Mouse (Mus musculus) kidney, embryonic 14.5 days (tissue): ENCODE measurements around the gene Pga5. TPM values are rescaled to one million over a fixed set of nuclear protein-coding genes. Genes with fewer than 3 reads are reported as not detected.

Experiments
- ATAC-seq: fragments of 200-750 bp; cut with Nextera tagmentation; 2 replicates; pipeline ENCODE4 v1.8.0; 2017; ENCODE audit warnings: moderate number of reproducible peaks, mild to moderate bottlenecking, moderate TSS enrichment, moderate library complexity; ENCODE audit not compliant: low FRiP score, low TSS enrichment
- H3K27ac ChIP-seq: fragments of 300-500 bp; sonication (generic); 2 replicates; pipeline ENCODE4 v1.5.1; 2014; ENCODE audit warnings: low read depth, mild to moderate bottlenecking, low read length, moderate library complexity, mixed read lengths
- H3K27me3 ChIP-seq: fragments of 300-500 bp; sonication (generic); 2 replicates; pipeline ENCODE4 v1.6.1; 2014; ENCODE audit warnings: mild to moderate bottlenecking, low read length; ENCODE audit not compliant: control insufficient read depth, insufficient read depth
- H3K36me3 ChIP-seq: fragments of 300-500 bp; sonication (generic); 2 replicates; pipeline ENCODE4 v1.6.1; 2014; ENCODE audit warnings: low read length, mixed read lengths; ENCODE audit not compliant: control insufficient read depth, insufficient read depth
- H3K4me1 ChIP-seq: fragments of 300-500 bp; sonication (generic); 2 replicates; pipeline ENCODE4 v1.6.1; 2014; ENCODE audit warnings: low read length, mixed read lengths; ENCODE audit not compliant: control insufficient read depth, insufficient read depth
- H3K4me2 ChIP-seq: fragments of 300-500 bp; sonication (generic); replicated peaks from 2 replicates; pipeline ENCODE4 v1.6.1; 2014; ENCODE audit warnings: low read depth, mild to moderate bottlenecking, low read length
- H3K4me3 ChIP-seq: fragments of 300-500 bp; sonication (generic); 2 replicates; pipeline ENCODE4 v1.5.1; 2014; ENCODE audit warnings: mild to moderate bottlenecking, low read length
- H3K9ac ChIP-seq: fragments of 300-500 bp; sonication (generic); 2 replicates; pipeline ENCODE4 v1.6.1; 2014; ENCODE audit warnings: low read depth, mild to moderate bottlenecking, low read length, moderate library complexity
- H3K9me3 ChIP-seq: fragments of 300-500 bp; sonication (generic); 2 replicates; pipeline ENCODE4 v1.6.1; 2016; ENCODE audit warnings: low read length; ENCODE audit not compliant: control insufficient read depth
- WGBS: fragments of 180-500 bp; shearing (Covaris S2); extraction: QIAGEN DNeasy Blood & Tissue Kit; methylation state at CpG from one replicate; pipeline ENCODE4 v1.1.7; 2014; 5-methylcytosine and 5-hydroxymethylcytosine counted together
- polyA plus RNA-seq: library from polyadenylated mRNA; unstranded; fragments of >200 nt; fragmentation: Nextera tagmentation; extraction: Ambion mirVana; gene quantifications from 2 replicates; pipeline ENCODE4 v1.2.1, GENCODE M21; 2014

Pga5 gene
- polyA plus RNA-seq, 1 experiment from 2014 or later, result not detected

- Histone ChIP-seq H3K4me3 (no peak overlapping the region), H3K36me3 (no peaks in the 10 kb centered on the region), H3K27me3 (no peaks in the 10 kb centered on the region), H3K27ac (peak overlapping the region; percentile 30; the same call in 1 of the 2 replicates), H3K9ac (peak overlapping the region; percentile 40; the same call in 1 of the 2 replicates), H3K4me2 (no peak overlapping the region), H3K9me3 (no peaks in the 10 kb centered on the region), H3K4me1 (peaks cover 37% of the 10 kb centered on the region)
- ATAC-seq, result no peak
- WGBS, result 44% methylated on average over 7 of the region's 7 CpGs
Measured at GRCm38 (mm10) chr19:10695801-10696200, 17.9 kb upstream of the Pga5 start.

- Histone ChIP-seq H3K27ac (no peak overlapping the region), H3K4me3 (no peak overlapping the region), H3K36me3 (no peaks in the 10 kb centered on the region), H3K9ac (no peak overlapping the region), H3K4me1 (peaks cover 36% of the 10 kb centered on the region), H3K4me2 (no peak overlapping the region), H3K9me3 (no peaks in the 10 kb centered on the region), H3K27me3 (no peaks in the 10 kb centered on the region)
- 79% methylated on average over 10 of the region's 10 CpGs for WGBS
- ATAC-seq, result no peak
Measured at GRCm38 (mm10) chr19:10693926-10694682, 16.2 kb upstream of the Pga5 start.

GRCm38 (mm10) chr19:10692361-10692760, 14.5 kb upstream of the Pga5 start:
- no peak overlapping the region for H3K4me2 ChIP-seq
- H3K27ac ChIP-seq, result no peak overlapping the region
- ATAC-seq, result no peak
- H3K4me3 ChIP-seq, result no peak overlapping the region
- H3K9ac ChIP-seq, result no peak overlapping the region
- no peaks in the 10 kb centered on the region for H3K36me3 ChIP-seq
- H3K27me3 ChIP-seq, result no peaks in the 10 kb centered on the region
- no peaks in the 10 kb centered on the region for H3K9me3 ChIP-seq
- 92% methylated on average over 4 of the region's 4 CpGs for WGBS
- H3K4me1 ChIP-seq, result peaks cover 22% of the 10 kb centered on the region

- no peak for ATAC-seq
- no peaks in the 10 kb centered on the region for H3K27me3 ChIP-seq
- no peak overlapping the region for H3K27ac ChIP-seq
- WGBS, result 91% methylated on average over 3 of the region's 3 CpGs
- peaks cover 22% of the 10 kb centered on the region for H3K4me1 ChIP-seq
- H3K4me3 ChIP-seq, result no peak overlapping the region
- no peaks in the 10 kb centered on the region for H3K36me3 ChIP-seq
- no peak overlapping the region for H3K9ac ChIP-seq
- H3K9me3 ChIP-seq, result no peaks in the 10 kb centered on the region
- H3K4me2 ChIP-seq, result no peak overlapping the region
Measured at GRCm38 (mm10) chr19:10691660-10692059, 13.8 kb upstream of the Pga5 start.

GRCm38 (mm10) chr19:10691121-10691520, 13.2 kb upstream of the Pga5 start:
- Histone ChIP-seq H3K4me3 (no peak overlapping the region), H3K36me3 (no peaks in the 10 kb centered on the region), H3K9ac (no peak overlapping the region), H3K4me2 (no peak overlapping the region), H3K4me1 (peaks cover 22% of the 10 kb centered on the region), H3K27ac (no peak overlapping the region), H3K9me3 (no peaks in the 10 kb centered on the region), H3K27me3 (no peaks in the 10 kb centered on the region)
- no peak for ATAC-seq
- WGBS, result 96% methylated on average over 4 of the region's 4 CpGs

DNA sequence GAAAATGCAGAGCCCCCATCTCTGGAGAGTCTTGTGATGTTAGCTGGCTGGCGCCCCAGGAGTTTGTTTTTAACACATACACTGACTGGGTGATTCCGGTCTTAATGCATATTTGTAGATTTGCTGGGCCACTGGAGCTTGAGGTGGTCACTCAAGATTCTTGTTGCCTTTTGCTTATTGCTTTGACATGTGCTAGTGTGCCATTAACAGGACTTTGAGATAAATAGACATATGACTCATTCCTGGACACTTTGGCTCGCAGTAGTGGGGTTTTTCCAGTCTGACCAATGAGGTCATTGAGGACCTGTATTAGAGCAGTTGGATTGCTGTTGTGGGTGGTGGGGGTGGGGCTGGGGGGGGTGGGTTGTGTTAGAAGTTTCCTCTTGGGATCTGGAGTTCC, 12.5 kb upstream of the Pga5 start:
- Histone ChIP-seq H3K27ac (peak overlapping the region; percentile 97; the same call in 1 of the 2 replicates), H3K9me3 (no peaks in the 10 kb centered on the region), H3K36me3 (no peaks in the 10 kb centered on the region), H3K9ac (peak overlapping the region; percentile 73; the same call in 1 of the 2 replicates), H3K4me2 (0 out of 2 replicates have a peak overlapping the region, but pooled peaks have one; percentile 8), H3K4me3 (no peak overlapping the region; the same call in 1 of the 2 replicates), H3K27me3 (no peaks in the 10 kb centered on the region), H3K4me1 (peaks cover 14% of the 10 kb centered on the region)
- WGBS, result 66% methylated on average over 3 of the region's 3 CpGs
- no peak for ATAC-seq

GRCm38 (mm10) chr19:10689470-10690166, 11.7 kb upstream of the Pga5 start:
- 59% methylated on average over 5 of the region's 5 CpGs for WGBS
- H3K27me3 ChIP-seq, result no peaks in the 10 kb centered on the region
- peak overlapping the region; percentile 71 for H3K4me2 ChIP-seq
- H3K4me1 ChIP-seq, result peaks cover 11% of the 10 kb centered on the region
- no peaks in the 10 kb centered on the region for H3K9me3 ChIP-seq
- peak overlapping the region; percentile 87 for H3K4me3 ChIP-seq
- H3K36me3 ChIP-seq, result no peaks in the 10 kb centered on the region
- ATAC-seq, result no peak; the same call in 1 of the 2 replicates
- H3K9ac ChIP-seq, result peak overlapping the region; percentile 73
- H3K27ac ChIP-seq, result peak overlapping the region; percentile 97

DNA sequence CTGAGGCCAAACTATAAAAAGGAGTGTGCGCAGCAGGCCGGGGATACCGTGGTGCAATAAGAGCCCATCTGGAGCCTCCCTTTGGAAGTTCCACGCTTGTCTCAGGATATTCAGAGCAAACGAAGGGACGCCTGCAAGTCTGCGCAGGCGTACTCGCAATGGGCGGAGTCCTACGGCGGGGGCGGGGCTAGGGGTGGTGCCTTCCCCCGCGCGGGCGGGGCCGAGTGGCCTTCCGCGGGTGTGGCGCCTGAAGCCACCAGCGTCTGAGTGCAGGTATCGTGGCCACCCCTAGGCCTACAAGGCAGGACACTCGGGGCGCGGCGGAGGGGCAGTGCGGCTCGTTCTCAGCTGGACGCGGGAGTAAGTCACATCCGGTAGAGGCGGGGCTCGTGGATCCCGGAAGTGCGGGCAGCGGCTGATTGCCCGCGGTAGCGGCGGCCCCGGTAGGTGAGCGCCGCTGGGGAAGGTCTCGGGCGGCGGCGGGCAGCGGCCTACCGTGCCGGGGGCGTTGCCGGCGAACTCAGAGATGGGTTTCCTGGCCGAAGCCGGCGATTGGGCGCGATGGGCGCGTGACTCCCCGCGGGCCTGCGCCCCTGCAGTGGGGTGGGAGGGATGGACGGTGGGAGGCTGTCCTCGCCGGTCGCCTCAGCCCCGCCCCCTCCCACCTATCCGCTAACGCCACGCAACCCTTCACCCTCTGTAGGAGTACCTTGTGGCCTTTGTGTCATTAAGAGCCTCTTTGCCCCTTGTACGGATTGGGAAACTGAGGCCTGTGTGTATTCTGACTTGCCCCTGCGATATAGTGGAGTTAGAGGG, 10.9 kb upstream of the Pga5 start, which contains the start of gene Vps37c:
Vps37c (plus strand) TSS at position 199 of the 816 bp plus-strand sequence.
- H3K4me1 ChIP-seq, result peaks cover 11% of the 10 kb centered on the region
- no peaks in the 10 kb centered on the region for H3K36me3 ChIP-seq
- WGBS, result under 1% methylated on average over 71 of the region's 74 CpGs
- no peaks in the 10 kb centered on the region for H3K9me3 ChIP-seq
- peak within 1 kb of the TSS; percentile 71 for H3K4me2 ChIP-seq
- no peaks in the 10 kb centered on the region for H3K27me3 ChIP-seq
- peak within 1 kb of the TSS; percentile 73 for H3K9ac ChIP-seq
- ATAC-seq, result peak; percentile 93
- peak within 1 kb of the TSS; percentile 97 for H3K27ac ChIP-seq
- H3K4me3 ChIP-seq, result peak within 1 kb of the TSS; percentile 87
